Mouse (Mus musculus) ES-E14 (cell line): ENCODE measurements at regions not wholly inside any gene's neighbourhood (a gene's known extent, or its start where the extent isn't known, plus 50 kb on each side); places are given as distances from the start of the nearest gene placed in this dataset.

Experiments used
- CHD2 ChIP-seq: IDR thresholded peaks from 2 replicates; pipeline ENCODE4 v1.6.1; 2014; ENCODE audit warnings: mild to moderate bottlenecking, low read depth, low read length, inconsistent platforms
- HCFC1 ChIP-seq: IDR thresholded peaks from 2 replicates; pipeline ENCODE4 v1.6.1; 2012; ENCODE audit warnings: low read length, inconsistent platforms, borderline replicate concordance; ENCODE audit not compliant: insufficient read depth
- MAFK ChIP-seq: IDR thresholded peaks from 2 replicates; pipeline ENCODE4 v1.6.1; 2014; ENCODE audit warnings: mild to moderate bottlenecking, low read depth, low read length, inconsistent platforms; ENCODE audit not compliant: insufficient read depth
- ZC3H11A ChIP-seq: IDR thresholded peaks from 2 replicates; pipeline ENCODE4 v1.6.1; 2012; ENCODE audit warnings: low read depth, mild to moderate bottlenecking, inconsistent platforms, low read length, borderline replicate concordance
- ZNF384 ChIP-seq: IDR thresholded peaks from 2 replicates; pipeline ENCODE4 v1.6.1; 2012; ENCODE audit warnings: low read depth, low read length, inconsistent platforms

- TF ChIP-seq ZNF384 (no peak), HCFC1 (no peak), MAFK (no peak), ZC3H11A (no peak), CHD2 (no peak)
These were observed 367.6 kb downstream of the Rpl36a-ps1 start for GRCm38 (mm10) chr14:98626476-98626875.
